Mouse (Mus musculus) midbrain, embryonic 10.5 days (tissue): ENCODE results near the gene Mybpc3. TPM values are rescaled to one million over a fixed set of nuclear protein-coding genes. Genes with fewer than 3 reads are reported as not detected.

Source experiments
- polyA plus RNA-seq: library from polyadenylated mRNA; unstranded; fragments of >200 nt; fragmentation: Nextera tagmentation; extraction: Ambion mirVana; gene quantifications from 2 replicates; pipeline ENCODE4 v1.2.1, GENCODE M21; 2016

The Mybpc3 gene
- polyA plus RNA-seq, 1 experiment from 2014 or later = 0.02 TPM

Other genes with a start within 250 kb of the Mybpc3 start
- gene C1qtnf4, start 232.3 kb upstream of the Mybpc3 start, polyA plus RNA-seq = 2.3 and 3.8 TPM in 2 replicates
- 57.8 and 58.6 TPM in 2 replicates for gene Kbtbd4, start 213.4 kb upstream of the Mybpc3 start, polyA plus RNA-seq
- gene Ndufs3, start 213.3 kb upstream of the Mybpc3 start, polyA plus RNA-seq = 194 and 199 TPM in 2 replicates
- gene Celf1, start 177.8 kb upstream of the Mybpc3 start, polyA plus RNA-seq = 148 and 158 TPM in 2 replicates
- gene Rapsn, start 82.5 kb upstream of the Mybpc3 start, polyA plus RNA-seq = 1.7 and 2.0 TPM in 2 replicates
- 363 TPM in 2 replicates for gene Psmc3, start 64.1 kb upstream of the Mybpc3 start, polyA plus RNA-seq
- gene Slc39a13, start 47.7 kb upstream of the Mybpc3 start, polyA plus RNA-seq = 20.5 and 26.3 TPM in 2 replicates
- gene Spi1, start 35.8 kb upstream of the Mybpc3 start, polyA plus RNA-seq = 3.6 and 5.6 TPM in 2 replicates
- 16.9 and 21.2 TPM in 2 replicates for gene Madd, start 65.7 kb downstream of the Mybpc3 start, polyA plus RNA-seq
- gene Nr1h3, start 84.7 kb downstream of the Mybpc3 start, polyA plus RNA-seq = 2.3 and 3.1 TPM in 2 replicates
- gene Acp2, start 84.7 kb downstream of the Mybpc3 start, polyA plus RNA-seq = 28.3 and 35.3 TPM in 2 replicates
- 7.9 and 9.4 TPM in 2 replicates for gene Ddb2, start 118.8 kb downstream of the Mybpc3 start, polyA plus RNA-seq
- 38.9 and 40.5 TPM in 2 replicates for gene Pacsin3, start 137.8 kb downstream of the Mybpc3 start, polyA plus RNA-seq
- 99.0 and 104 TPM in 2 replicates for gene Arfgap2, start 146.8 kb downstream of the Mybpc3 start, polyA plus RNA-seq